Mouse (Mus musculus) embryonic facial prominence, embryonic 15.5 days (tissue): ENCODE measurements around the gene Cfap45. TPM values are rescaled to one million over a fixed set of nuclear protein-coding genes. Genes with fewer than 3 reads are reported as not detected.

Source experiments
- ATAC-seq: fragments of 200-750 bp; cut with Nextera tagmentation; 2 replicates; pipeline ENCODE4 v1.8.0; 2017; ENCODE audit warnings: low read depth, moderate TSS enrichment; ENCODE audit not compliant: insufficient number of reproducible peaks, low FRiP score, low TSS enrichment
- H3K27ac ChIP-seq: fragments of 300-500 bp; sonication (generic); replicated peaks from 2 replicates; pipeline ENCODE4 v1.5.1; 2015; ENCODE audit warnings: mild to moderate bottlenecking, inconsistent platforms
- H3K27me3 ChIP-seq: fragments of 300-500 bp; sonication (generic); 2 replicates; pipeline ENCODE4 v1.6.1; 2015; ENCODE audit warnings: inconsistent platforms
- H3K36me3 ChIP-seq: fragments of 300-500 bp; sonication (generic); 2 replicates; pipeline ENCODE4 v1.6.1; 2015; ENCODE audit warnings: mild to moderate bottlenecking, inconsistent platforms
- H3K4me1 ChIP-seq: fragments of 300-500 bp; sonication (generic); 2 replicates; pipeline ENCODE4 v1.6.1; 2015; ENCODE audit warnings: inconsistent platforms
- H3K4me2 ChIP-seq: fragments of 300-500 bp; sonication (generic); replicated peaks from 2 replicates; pipeline ENCODE4 v1.6.1; 2015; ENCODE audit warnings: mild to moderate bottlenecking, inconsistent platforms
- H3K4me3 ChIP-seq: fragments of 300-500 bp; sonication (generic); replicated peaks from 2 replicates; pipeline ENCODE4 v1.5.1; 2015; ENCODE audit warnings: mild to moderate bottlenecking, inconsistent platforms
- H3K9ac ChIP-seq: fragments of 300-500 bp; sonication (generic); 2 replicates; pipeline ENCODE4 v1.6.1; 2015; ENCODE audit warnings: inconsistent platforms
- H3K9me3 ChIP-seq: fragments of 300-500 bp; sonication (generic); replicated peaks from 2 replicates; pipeline ENCODE4 v1.6.1; 2016; ENCODE audit warnings: inconsistent platforms
- WGBS: fragments of 180-500 bp; shearing (Covaris S2); methylation state at CpG from one replicate; pipeline ENCODE4 v1.1.7; 2015; 5-methylcytosine and 5-hydroxymethylcytosine counted together
- polyA plus RNA-seq: library from polyadenylated mRNA; unstranded; fragments of >200 nt; fragmentation: Nextera tagmentation; extraction: Ambion mirVana; gene quantifications from 2 replicates; pipeline ENCODE4 v1.2.1, GENCODE M21; 2015

Cfap45 gene
- polyA plus RNA-seq, 1 experiment from 2014 or later: 18.7 TPM

DNA sequence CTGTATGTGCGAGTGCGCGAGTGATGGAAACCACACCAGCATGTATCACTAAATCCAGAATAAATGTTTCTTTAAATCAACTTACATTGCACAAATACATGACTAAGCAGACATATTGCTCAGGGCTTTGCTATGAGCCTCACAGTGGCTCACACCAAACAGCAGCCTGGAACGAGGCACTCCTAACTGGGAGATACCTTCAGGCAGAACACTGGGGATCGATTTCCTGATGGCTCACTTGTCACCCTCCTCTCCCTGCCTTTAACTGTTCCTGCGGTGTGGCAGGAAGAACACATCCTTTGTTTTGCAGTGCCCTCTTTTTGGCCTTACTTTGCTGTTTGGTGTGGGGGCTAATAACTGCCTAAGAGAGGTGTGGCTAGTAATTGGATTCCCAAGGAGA is 957 bp upstream of the Cfap45 start:
- peaks cover 23% of the 10 kb centered on the region for H3K4me1 ChIP-seq
- H3K4me2 ChIP-seq: no peak overlapping the region
- H3K4me3 ChIP-seq: no peak overlapping the region
- no peaks in the 10 kb centered on the region for H3K27me3 ChIP-seq
- H3K9me3 ChIP-seq: no peaks in the 10 kb centered on the region
- no peaks in the 10 kb centered on the region for H3K36me3 ChIP-seq
- no peak overlapping the region for H3K27ac ChIP-seq
- ATAC-seq: no peak
- H3K9ac ChIP-seq: no peak overlapping the region
- WGBS: 49% methylated on average over 6 of the region's 6 CpGs

DNA sequence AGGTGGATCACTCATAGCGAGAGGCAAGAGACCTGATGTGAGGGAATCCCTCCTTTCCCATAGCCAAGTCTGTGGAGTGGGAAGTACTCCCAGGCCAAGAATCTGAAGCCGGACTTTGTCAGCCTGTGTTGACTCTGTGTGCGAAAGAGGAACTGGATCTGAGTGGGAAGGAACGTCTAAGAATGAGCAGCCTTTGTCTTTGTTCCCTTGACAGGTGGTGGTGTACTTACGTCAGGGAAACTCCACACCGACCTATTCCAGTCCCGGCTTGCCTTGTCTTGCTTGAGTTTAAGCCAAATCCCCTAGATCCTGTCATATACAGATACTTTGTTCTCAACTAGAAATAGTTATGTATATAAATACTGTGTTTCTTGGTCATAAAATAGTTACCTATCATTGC is 1.9 kb downstream of the Cfap45 start:
- Histone ChIP-seq H3K4me2 (no peak overlapping the region), H3K27me3 (peaks cover 2% of the 10 kb centered on the region; the same call in 1 of the 2 replicates), H3K9me3 (no peaks in the 10 kb centered on the region), H3K9ac (no peak overlapping the region), H3K27ac (no peak overlapping the region; the same call in 1 of the 2 replicates), H3K36me3 (no peaks in the 10 kb centered on the region), H3K4me3 (no peak overlapping the region), H3K4me1 (peaks cover 38% of the 10 kb centered on the region)
- ATAC-seq: no peak
- 50% methylated on average over 7 of the region's 7 CpGs for WGBS

DNA sequence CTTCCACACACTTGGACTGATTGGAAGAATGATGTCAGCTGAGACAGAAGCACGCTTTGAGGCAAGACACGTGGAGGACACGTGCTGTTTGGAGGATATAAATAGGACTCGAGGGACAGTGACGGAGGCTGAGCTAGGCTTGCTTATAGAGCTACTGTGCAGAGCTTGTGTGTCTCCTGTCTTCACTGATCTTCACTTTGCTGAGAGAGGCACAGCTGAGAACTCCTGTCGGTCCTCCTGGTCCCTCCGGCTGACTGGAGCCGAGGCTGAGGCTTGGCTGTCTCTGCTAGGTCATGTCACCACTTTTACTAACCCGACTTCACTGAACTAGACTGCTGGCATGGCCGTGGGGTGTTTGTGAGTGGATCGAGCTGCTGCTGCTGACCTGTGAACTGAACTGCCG is 3.1 kb downstream of the Cfap45 start:
- Histone ChIP-seq H3K4me3 (no peak overlapping the region), H3K4me2 (no peak overlapping the region), H3K27ac (no peak overlapping the region), H3K9me3 (no peaks in the 10 kb centered on the region), H3K4me1 (peaks cover 38% of the 10 kb centered on the region), H3K27me3 (peaks cover 4% of the 10 kb centered on the region; the same call in 1 of the 2 replicates), H3K36me3 (no peaks in the 10 kb centered on the region), H3K9ac (no peak overlapping the region)
- 38% methylated on average over 12 of the region's 12 CpGs for WGBS
- ATAC-seq: no peak

DNA sequence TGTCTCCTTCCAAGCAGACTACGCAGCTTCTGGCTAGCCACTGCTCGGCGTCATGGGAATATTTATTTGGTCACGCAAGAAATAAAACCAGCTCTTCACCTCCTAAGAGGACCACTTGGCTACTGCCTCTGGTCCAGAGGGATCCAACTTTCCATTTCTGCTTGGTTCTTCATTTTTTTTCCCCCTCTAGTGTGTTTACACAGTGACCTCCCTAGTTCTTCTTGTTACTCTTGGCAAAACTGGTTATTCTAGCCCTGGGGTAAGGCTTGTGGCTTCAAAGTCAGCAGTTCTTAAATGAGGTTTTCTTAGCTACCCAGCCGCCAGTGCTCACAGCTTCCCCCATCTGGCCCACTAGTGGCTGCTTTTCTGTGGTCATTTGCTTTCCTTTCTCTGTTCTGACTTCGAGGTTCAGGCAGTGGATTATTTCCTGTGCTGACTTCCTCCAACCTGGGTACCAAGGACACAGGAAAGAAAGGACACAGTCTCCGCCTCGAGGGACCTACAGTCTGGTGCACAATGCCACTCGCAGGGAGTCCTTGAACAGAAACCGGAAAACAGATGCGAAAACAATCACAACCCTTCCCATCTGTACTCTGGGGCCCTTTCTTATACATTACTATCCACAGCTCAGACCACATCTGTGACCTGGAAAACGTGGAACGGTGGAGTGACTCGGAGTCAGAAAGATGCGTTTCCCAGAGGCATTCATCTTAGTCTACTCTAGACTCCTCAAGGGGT is 4.6 kb downstream of the Cfap45 start:
- Histone ChIP-seq H3K27me3 (peaks cover 4% of the 10 kb centered on the region; the same call in 1 of the 2 replicates), H3K9ac (no peak overlapping the region), H3K27ac (peak overlapping the region; percentile 85), H3K4me2 (peak overlapping the region; percentile 22), H3K4me1 (peaks cover 34% of the 10 kb centered on the region), H3K9me3 (no peaks in the 10 kb centered on the region), H3K4me3 (no peak overlapping the region), H3K36me3 (no peaks in the 10 kb centered on the region)
- whole genome bisulfite sequencing: 18% methylated on average over 15 of the region's 15 CpGs
- ATAC-seq: peak; percentile 36; the same call in 1 of the 2 replicates

DNA sequence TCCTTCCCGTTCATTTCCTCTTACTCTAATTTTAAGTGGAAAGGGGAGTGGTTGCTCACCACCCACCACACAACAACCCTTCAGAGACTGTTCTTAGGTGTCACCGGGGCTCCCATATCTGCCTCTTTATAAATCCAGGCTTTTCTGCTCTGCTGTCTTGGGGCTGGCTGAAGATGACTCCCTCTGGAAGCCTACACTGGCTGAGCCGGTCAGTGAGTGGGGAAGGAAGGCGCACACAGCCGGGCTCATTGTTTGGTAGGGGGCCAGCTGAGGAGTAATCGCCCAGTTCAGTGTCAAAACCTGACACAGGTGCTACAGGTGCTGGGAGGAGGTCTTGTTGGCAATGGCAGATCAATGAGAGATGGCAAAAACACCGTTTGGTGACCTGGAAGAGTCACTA is 5.4 kb downstream of the Cfap45 start:
- no peak for ATAC-seq
- peaks cover 33% of the 10 kb centered on the region for H3K4me1 ChIP-seq
- no peak overlapping the region for H3K9ac ChIP-seq
- no peak overlapping the region for H3K4me2 ChIP-seq
- H3K27ac ChIP-seq: 0 out of 2 replicates have a peak overlapping the region, but pooled peaks have one; percentile 18
- H3K4me3 ChIP-seq: no peak overlapping the region
- WGBS: 57% methylated on average over 7 of the region's 7 CpGs
- no peaks in the 10 kb centered on the region for H3K36me3 ChIP-seq
- H3K9me3 ChIP-seq: no peaks in the 10 kb centered on the region
- H3K27me3 ChIP-seq: peaks cover 4% of the 10 kb centered on the region; the same call in 1 of the 2 replicates

DNA sequence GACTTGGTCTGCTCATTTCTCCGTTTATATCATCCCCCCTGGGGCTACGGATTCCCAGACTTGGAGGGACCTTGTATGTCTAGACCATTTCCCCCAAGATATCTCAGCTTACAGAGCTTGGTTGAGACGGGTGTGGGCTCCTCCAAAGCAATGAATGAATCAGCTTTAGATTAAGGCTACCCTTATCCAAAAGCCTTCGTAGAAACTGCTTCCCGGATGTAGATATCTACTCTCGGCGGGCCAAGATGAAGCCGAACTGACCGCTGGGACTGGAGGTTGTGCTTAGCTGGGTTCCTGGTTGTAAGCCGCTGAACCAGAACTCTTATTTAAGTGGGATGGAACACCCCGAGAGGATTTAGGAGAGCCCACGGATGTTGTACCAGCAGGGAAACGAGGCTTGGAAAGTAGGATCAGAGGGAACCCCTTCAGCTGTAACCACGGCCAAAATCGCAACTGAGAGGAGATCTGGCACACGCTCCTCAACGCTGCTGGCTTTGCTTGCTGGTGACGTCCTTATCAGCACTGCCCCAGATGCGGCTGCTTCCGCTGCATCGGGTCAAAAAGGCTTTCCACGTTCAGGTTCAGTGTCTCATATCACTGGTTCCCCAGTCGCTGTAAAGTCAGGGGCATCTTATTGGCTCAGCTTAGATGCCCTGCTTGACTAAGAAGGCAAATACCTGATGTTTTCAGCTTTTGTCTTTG is 5.9 kb downstream of the Cfap45 start:
- no peaks in the 10 kb centered on the region for H3K36me3 ChIP-seq
- H3K4me3 ChIP-seq: no peak overlapping the region
- no peak overlapping the region for H3K27ac ChIP-seq
- H3K4me1 ChIP-seq: peaks cover 28% of the 10 kb centered on the region
- no peak overlapping the region for H3K4me2 ChIP-seq
- peaks cover 4% of the 10 kb centered on the region; the same call in 1 of the 2 replicates for H3K27me3 ChIP-seq
- H3K9ac ChIP-seq: no peak overlapping the region
- H3K9me3 ChIP-seq: no peaks in the 10 kb centered on the region
- WGBS: 73% methylated on average over 23 of the region's 23 CpGs
- no peak for ATAC-seq

DNA sequence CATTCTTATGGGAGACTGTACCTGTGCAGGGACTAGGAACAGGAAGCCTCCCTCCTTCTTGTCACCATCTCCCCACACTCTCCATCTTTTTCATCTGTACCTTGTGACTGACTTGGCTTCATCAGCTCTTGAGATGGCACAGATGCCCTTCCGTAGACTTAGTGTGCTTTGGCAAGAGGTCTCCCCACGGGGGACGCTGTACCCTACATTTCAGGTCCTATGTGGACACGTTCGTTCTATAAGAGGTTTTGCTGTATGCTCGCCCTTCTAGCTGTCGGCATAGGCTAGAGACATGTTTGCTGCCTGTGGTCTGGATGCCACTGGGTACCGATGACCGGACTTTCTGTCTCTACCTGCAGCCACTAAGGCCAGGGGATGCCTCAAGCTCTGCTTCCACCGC is 6.8 kb downstream of the Cfap45 start:
- 93% methylated on average over 10 of the region's 10 CpGs for whole genome bisulfite sequencing
- H3K9me3 ChIP-seq: no peaks in the 10 kb centered on the region
- peaks cover 35% of the 10 kb centered on the region for H3K4me1 ChIP-seq
- H3K36me3 ChIP-seq: no peaks in the 10 kb centered on the region
- ATAC-seq: no peak
- H3K4me2 ChIP-seq: no peak overlapping the region
- peaks cover 4% of the 10 kb centered on the region; the same call in 1 of the 2 replicates for H3K27me3 ChIP-seq
- H3K9ac ChIP-seq: no peak overlapping the region
- H3K4me3 ChIP-seq: no peak overlapping the region
- H3K27ac ChIP-seq: no peak overlapping the region

DNA sequence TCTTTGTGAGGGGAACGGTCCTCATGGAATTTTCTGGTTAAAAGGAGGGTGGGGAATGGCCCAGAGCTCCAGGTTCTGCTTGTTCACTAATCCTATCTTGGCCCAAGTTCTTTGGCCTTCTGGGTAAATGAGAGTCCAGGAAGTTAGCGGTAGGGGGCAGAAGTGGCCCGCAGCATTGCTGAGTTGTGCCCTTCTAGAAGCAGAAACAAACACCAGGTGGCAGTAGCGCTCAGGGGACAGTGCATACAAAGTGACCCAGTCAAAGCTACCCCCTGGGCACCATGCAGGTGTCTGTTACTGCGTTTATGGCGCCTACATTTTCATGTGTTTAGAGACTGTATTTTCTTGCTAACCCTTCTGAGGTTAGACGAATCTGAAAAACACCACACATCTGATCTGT is 8.1 kb downstream of the Cfap45 start:
- Histone ChIP-seq H3K36me3 (no peaks in the 10 kb centered on the region), H3K9ac (no peak overlapping the region), H3K9me3 (no peaks in the 10 kb centered on the region), H3K4me2 (no peak overlapping the region), H3K27ac (no peak overlapping the region), H3K4me3 (no peak overlapping the region), H3K27me3 (peaks cover 11% of the 10 kb centered on the region), H3K4me1 (peaks cover 35% of the 10 kb centered on the region)
- peak; percentile 73 for ATAC-seq
- WGBS: 4% methylated on average over 7 of the region's 7 CpGs

DNA sequence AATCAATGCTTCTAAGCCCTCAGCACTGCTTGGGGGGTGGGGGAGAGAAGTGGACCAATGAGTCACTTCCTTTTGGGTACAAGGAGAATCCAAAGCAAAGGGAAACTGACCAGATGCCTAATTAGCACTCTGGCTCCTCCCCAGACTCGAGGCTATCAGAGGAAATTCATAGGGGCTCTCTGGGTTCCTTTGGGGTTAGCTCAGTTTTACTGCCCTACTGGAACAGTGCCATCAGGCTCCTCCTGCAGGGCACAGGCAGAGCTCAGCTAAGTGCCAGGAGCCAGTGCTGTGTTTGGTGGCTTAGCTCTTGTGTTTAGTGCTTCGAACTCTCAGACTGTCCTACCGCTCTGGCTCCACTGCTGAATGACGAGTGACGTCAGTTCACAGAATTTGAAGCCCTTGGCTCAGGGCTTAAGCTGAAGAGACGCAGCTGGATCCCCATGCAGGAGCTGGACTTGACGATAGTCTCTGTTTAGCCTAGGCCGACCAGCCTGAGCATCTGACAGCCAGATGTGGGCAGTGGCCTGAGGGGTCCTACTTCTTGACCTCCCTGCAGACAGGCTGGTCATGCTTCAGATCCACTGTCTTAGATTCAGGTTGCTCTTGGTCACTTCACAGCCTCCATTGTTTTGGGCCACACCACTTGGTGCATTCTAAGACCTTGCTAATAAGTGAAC is 10.1 kb downstream of the Cfap45 start:
- no peaks in the 10 kb centered on the region for H3K9me3 ChIP-seq
- no peak overlapping the region for H3K4me2 ChIP-seq
- H3K27me3 ChIP-seq: peaks cover 11% of the 10 kb centered on the region
- no peaks in the 10 kb centered on the region for H3K36me3 ChIP-seq
- H3K4me3 ChIP-seq: no peak overlapping the region
- H3K4me1 ChIP-seq: peaks cover 22% of the 10 kb centered on the region
- ATAC-seq: 0 out of 2 replicates have a peak, but pooled peaks have one; percentile 8
- WGBS: 22% methylated on average over 8 of the region's 8 CpGs
- H3K27ac ChIP-seq: no peak overlapping the region
- H3K9ac ChIP-seq: no peak overlapping the region

DNA sequence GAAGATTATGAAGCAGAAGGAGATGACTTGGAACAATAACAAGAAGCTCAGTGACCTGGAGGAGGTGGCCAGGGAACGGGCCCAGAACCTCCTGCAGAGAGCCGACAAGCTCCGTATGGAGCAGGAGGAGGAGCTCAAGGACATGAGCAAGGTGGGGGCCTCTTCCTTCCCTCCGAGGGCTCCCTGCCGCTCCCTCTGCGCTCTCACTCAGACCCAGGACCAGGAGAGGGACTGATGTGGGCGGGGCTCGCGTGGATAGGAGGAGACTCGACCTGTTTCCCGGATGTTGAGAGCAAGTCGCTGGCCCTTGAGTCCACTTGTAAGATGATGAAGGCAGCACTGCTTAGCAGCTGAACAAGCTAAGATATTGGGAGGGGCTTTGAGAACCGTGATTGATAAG is 11.9 kb downstream of the Cfap45 start:
- H3K9ac ChIP-seq: no peak overlapping the region
- H3K36me3 ChIP-seq: no peaks in the 10 kb centered on the region
- H3K4me3 ChIP-seq: peak overlapping the region; percentile 28
- H3K27me3 ChIP-seq: peaks cover 8% of the 10 kb centered on the region
- H3K27ac ChIP-seq: no peak overlapping the region
- 2% methylated on average over 13 of the region's 13 CpGs for WGBS
- peaks cover 18% of the 10 kb centered on the region for H3K4me1 ChIP-seq
- peak overlapping the region; percentile 51 for H3K4me2 ChIP-seq
- ATAC-seq: no peak
- H3K9me3 ChIP-seq: no peaks in the 10 kb centered on the region

DNA sequence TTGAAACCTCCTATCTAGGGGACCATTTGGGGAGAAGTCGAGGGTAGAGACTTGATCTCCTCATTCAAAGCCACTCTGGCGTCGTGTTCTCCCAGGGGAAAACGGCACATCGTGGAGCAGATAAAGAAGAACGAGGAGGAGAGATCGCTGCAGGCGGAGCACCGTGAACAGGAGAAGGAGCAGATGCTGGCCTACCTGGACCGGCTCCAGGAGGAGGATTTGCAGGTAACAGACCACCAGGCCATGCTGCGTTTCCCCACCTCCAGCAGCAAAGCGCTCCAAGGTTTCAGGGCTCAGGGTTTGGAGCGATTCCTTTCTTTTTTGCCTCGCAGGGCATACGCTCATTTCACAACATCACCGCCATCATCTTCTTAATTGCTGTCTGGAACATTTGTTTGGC is 14.5 kb downstream of the Cfap45 start:
- Histone ChIP-seq H3K4me1 (peaks cover 23% of the 10 kb centered on the region), H3K4me3 (no peak overlapping the region), H3K36me3 (no peaks in the 10 kb centered on the region), H3K4me2 (no peak overlapping the region), H3K27me3 (peaks cover 7% of the 10 kb centered on the region; the same call in 1 of the 2 replicates), H3K9ac (no peak overlapping the region), H3K27ac (no peak overlapping the region), H3K9me3 (no peaks in the 10 kb centered on the region)
- no peak for ATAC-seq
- WGBS: 83% methylated on average over 16 of the region's 16 CpGs
